Mouse (Mus musculus) myocyte (in vitro differentiated cells): ENCODE results near the gene Foxi1.

ENCODE experiments used
- E2F4 ChIP-seq: IDR thresholded peaks from one replicate; pipeline ENCODE4 v1.6.1; 2011; ENCODE audit warnings: mild to moderate bottlenecking, control low read depth, moderate library complexity; ENCODE audit not compliant: insufficient read depth
- MAX ChIP-seq: IDR thresholded peaks from one replicate; pipeline ENCODE4 v1.6.1; 2011; ENCODE audit warnings: low read depth, mild to moderate bottlenecking, control low read depth
- MYOD1 ChIP-seq, 3 experiments: IDR thresholded peaks; one replicate each; pipeline ENCODE4 v1.6.1; 2011; ENCODE audit warnings: control low read depth in 2 of 3, low read depth in 2 of 3, mild to moderate bottlenecking in 2 of 3, moderate library complexity in 1 of 3; ENCODE audit not compliant: insufficient read length in 2 of 3, control insufficient read depth in 1 of 3
- MYOG ChIP-seq, 3 experiments: IDR thresholded peaks; one replicate each; pipeline ENCODE4 v1.6.1; 2011; ENCODE audit warnings: control low read depth in 2 of 3, low read depth in 2 of 3, mild to moderate bottlenecking in 2 of 3; ENCODE audit not compliant: insufficient read length in 2 of 3, control insufficient read depth in 1 of 3, insufficient read depth in 1 of 3
- POLR2A ChIP-seq: IDR thresholded peaks from one replicate; pipeline ENCODE4 v1.6.1; 2011; ENCODE audit warnings: low read depth, mild to moderate bottlenecking, control low read depth, moderate library complexity; ENCODE audit not compliant: insufficient read length
- REST ChIP-seq: IDR thresholded peaks from one replicate; pipeline ENCODE4 v1.6.1; 2011; ENCODE audit warnings: mild to moderate bottlenecking, control low read depth, moderate library complexity; ENCODE audit not compliant: insufficient read depth, insufficient read length
- TCF3 ChIP-seq: IDR thresholded peaks from one replicate; pipeline ENCODE4 v1.6.1; 2011; ENCODE audit warnings: low read depth, control low read depth; ENCODE audit not compliant: insufficient read length
- USF1 ChIP-seq: IDR thresholded peaks from one replicate; pipeline ENCODE4 v1.6.1; 2011; ENCODE audit warnings: low read depth, mild to moderate bottlenecking, control low read depth, moderate library complexity

DNA sequence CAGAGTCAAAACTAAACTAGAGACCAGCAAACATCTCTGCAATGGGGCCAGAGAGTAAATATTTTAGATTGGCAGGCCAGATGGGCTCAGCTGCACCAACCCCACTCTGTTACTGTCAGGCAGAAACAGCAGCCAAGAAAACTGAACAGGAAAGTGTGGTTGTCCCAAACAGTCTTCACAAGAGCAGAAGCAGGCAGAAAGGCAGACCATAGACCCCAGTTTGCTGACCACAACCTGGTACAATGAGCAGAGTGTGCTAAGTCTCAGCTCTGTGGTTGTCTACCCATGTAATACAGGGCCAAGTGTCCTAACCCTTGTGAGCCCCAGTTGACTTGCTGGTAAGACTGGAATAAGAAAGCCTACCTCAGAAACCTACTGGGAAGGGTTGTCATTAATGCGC lies 32.4 kb upstream of the Foxi1 start:
- TF ChIP-seq MYOG (IDR thresholded peaks at IDR 0.05; ENCODE audit: control insufficient read depth in 1 of 3, insufficient read depth in 1 of 3, insufficient read length in 2 of 3, low read depth in 2 of 3) (no peak), MAX (no peak), POLR2A (no peak), E2F4 (no peak), TCF3 (no peak), USF1 (no peak), REST (no peak), MYOD1 (IDR thresholded peaks at IDR 0.05; ENCODE audit: control insufficient read depth in 1 of 3, insufficient read length in 2 of 3, low read depth in 2 of 3) (no peak)
